Mouse (Mus musculus) G1E (cell line): ENCODE measurements around the gene Gm10053. TPM values are rescaled to one million over a fixed set of nuclear protein-coding genes. Genes with fewer than 3 reads are reported as not detected.

Experiments used
- ATAC-seq: 2 replicates; pipeline ENCODE4 v1.8.0; 2016; ENCODE audit warnings: mild to moderate bottlenecking; ENCODE audit not compliant: insufficient number of reproducible peaks, poor library complexity, low FRiP score, severe bottlenecking; ENCODE audit errors: extremely low read depth
- DNase-seq: peaks from one replicate; pipeline ENCODE4 v3.0.0; 2012; ENCODE audit warnings: low spot score
- H3K27me3 ChIP-seq: 2 replicates; pipeline ENCODE4 v1.6.1; 2012; ENCODE audit warnings: mild to moderate bottlenecking, low read length, inconsistent platforms; ENCODE audit not compliant: insufficient read depth
- H3K36me3 ChIP-seq: replicated peaks from 2 replicates; pipeline ENCODE3; 2012; ENCODE audit warnings: mild to moderate bottlenecking, inconsistent platforms
- H3K4me1 ChIP-seq: 2 replicates; pipeline ENCODE4 v1.6.1; 2012; ENCODE audit warnings: low read depth, low read length, inconsistent platforms, mixed read lengths; ENCODE audit not compliant: insufficient read depth
- H3K4me3 ChIP-seq: 2 replicates; pipeline ENCODE4 v1.5.1; 2012; ENCODE audit warnings: low read depth, mild to moderate bottlenecking, inconsistent platforms, low read length, moderate library complexity, mixed read lengths
- H3K9me3 ChIP-seq: replicated peaks from 2 replicates; pipeline ENCODE4 v1.6.1; 2012; ENCODE audit warnings: inconsistent platforms
- CTCF ChIP-seq: IDR thresholded peaks from 2 replicates; pipeline ENCODE4 v1.5.1; 2012; ENCODE audit warnings: low read depth, low read length, inconsistent platforms, mixed read lengths
- GATA1 ChIP-seq: IDR thresholded peaks from 2 replicates; pipeline ENCODE4 v1.6.1; 2012; ENCODE audit warnings: borderline replicate concordance, low read length, inconsistent platforms, mixed read lengths
- GATA2 ChIP-seq: IDR thresholded peaks from 2 replicates; pipeline ENCODE4 v1.6.1; 2012; ENCODE audit warnings: low read depth, low read length, inconsistent platforms, borderline replicate concordance
- POLR2AphosphoS5 ChIP-seq: IDR thresholded peaks from 2 replicates; pipeline ENCODE4 v1.6.1; 2012; ENCODE audit warnings: low read depth, low read length, inconsistent platforms; ENCODE audit not compliant: insufficient replicate concordance
- TAL1 ChIP-seq: conservative IDR thresholded peaks from 2 replicates; pipeline ENCODE4 v1.6.1; 2012; ENCODE audit warnings: low read depth, low read length, inconsistent platforms, mixed read lengths
- polyA plus RNA-seq: library from polyadenylated mRNA; stranded (reverse); fragments of >175 nt; gene quantifications from 2 replicates; pipeline ENCODE4 v1.2.3, GENCODE M21; 2012
- total RNA-seq, 2 experiments: library from RNA; stranded (forward) in 1 of 2; stranded (reverse) in 1 of 2; fragments of 200-1000 nt in 1 of 2; fragments of >200 nt in 1 of 2; fragmentation: Nextera tagmentation in 1 of 2; gene quantifications; 2 replicates each; pipeline ENCODE4 v1.2.3; 2014 to 2017

The Gm10053 gene
- total and polyA plus RNA-seq, 3 experiments, result 0.11 to 156 (median 91.0) TPM

GRCm38 (mm10) chr19:24907655-24908054, 32.2 kb downstream of the Gm10053 start:
- no peak overlapping the region for H3K4me3 ChIP-seq
- peaks cover 2% of the 10 kb centered on the region for H3K9me3 ChIP-seq
- no peak for DNase-seq
- ATAC-seq, result no peak
- no peak for TF ChIP-seq CTCF
- no peak for TF ChIP-seq TAL1
- H3K27me3 ChIP-seq, result peaks cover 4% of the 10 kb centered on the region; the same call in 1 of the 2 replicates
- H3K4me1 ChIP-seq, result no peaks in the 10 kb centered on the region
- H3K36me3 ChIP-seq, result no peaks in the 10 kb centered on the region

- H3K9me3 ChIP-seq, result peaks cover 3% of the 10 kb centered on the region
- TF ChIP-seq GATA1, result no peak
- no peak for TF ChIP-seq CTCF
- TF ChIP-seq TAL1, result no peak
- TF ChIP-seq POLR2AphosphoS5, result no peak
- TF ChIP-seq GATA2, result no peak
- ATAC-seq (no peak), DNase-seq (no peak)
- peaks cover 4% of the 10 kb centered on the region; the same call in 1 of the 2 replicates for H3K27me3 ChIP-seq
- H3K36me3 ChIP-seq, result no peaks in the 10 kb centered on the region
- H3K4me3 ChIP-seq, result no peak overlapping the region
- no peaks in the 10 kb centered on the region for H3K4me1 ChIP-seq
These were observed 33.1 kb downstream of the Gm10053 start for GRCm38 (mm10) chr19:24908385-24909155.

- H3K4me3 ChIP-seq, result no peak overlapping the region
- ATAC-seq, result no peak
- H3K27me3 ChIP-seq, result no peaks in the 10 kb centered on the region
- no peaks in the 10 kb centered on the region for H3K4me1 ChIP-seq
- H3K9me3 ChIP-seq, result no peaks in the 10 kb centered on the region
- peaks cover 40% of the 10 kb centered on the region for H3K36me3 ChIP-seq
- TF ChIP-seq CTCF (no peak), GATA2 (no peak), TAL1 (no peak), GATA1 (no peak), POLR2AphosphoS5 (no peak)
- no peak for DNase-seq
These were observed 45.4 kb downstream of the Gm10053 start for GRCm38 (mm10) chr19:24920866-24921265.

Other genes starting within 250 kb of the Gm10053 start
- gene Tmem252, start 201.7 kb upstream of the Gm10053 start, total RNA-seq (2014; fragmentation: Nextera tagmentation), result not detected in 2 replicates
- 0.05 and 0.12 TPM in 2 replicates for gene Tmem252, start 201.7 kb upstream of the Gm10053 start, total RNA-seq (2017)
- not detected in 2 replicates for gene Tmem252, start 201.7 kb upstream of the Gm10053 start, polyA plus RNA-seq
- gene Pgm5, start 13.8 kb upstream of the Gm10053 start, total RNA-seq (2014; fragmentation: Nextera tagmentation), result not detected in 2 replicates
- gene Pgm5, start 13.8 kb upstream of the Gm10053 start, total RNA-seq (2017), result 0.16 and 0.29 TPM in 2 replicates
- gene Pgm5, start 13.8 kb upstream of the Gm10053 start, polyA plus RNA-seq, result not detected in 2 replicates
- gene Foxd4, start 25.5 kb downstream of the Gm10053 start, total RNA-seq (2014; fragmentation: Nextera tagmentation), result not detected in 2 replicates
- not detected in 2 replicates for gene Foxd4, start 25.5 kb downstream of the Gm10053 start, total RNA-seq (2017)
- 0.03 TPM in 1 of 2 replicates, not detected in the other for gene Foxd4, start 25.5 kb downstream of the Gm10053 start, polyA plus RNA-seq
- 22.0 and 31.9 TPM in 2 replicates for gene Cbwd1, start 85.9 kb downstream of the Gm10053 start, total RNA-seq (2014; fragmentation: Nextera tagmentation)
- gene Cbwd1, start 85.9 kb downstream of the Gm10053 start, total RNA-seq (2017), result 31.8 and 38.9 TPM in 2 replicates
- 0.84 and 1.6 TPM in 2 replicates for gene Cbwd1, start 85.9 kb downstream of the Gm10053 start, polyA plus RNA-seq
- not detected in 2 replicates for gene Dock8, start 123.8 kb downstream of the Gm10053 start, total RNA-seq (2014; fragmentation: Nextera tagmentation)
- 0.16 and 0.17 TPM in 2 replicates for gene Dock8, start 123.8 kb downstream of the Gm10053 start, total RNA-seq (2017)
- 0.01 TPM in 2 replicates for gene Dock8, start 123.8 kb downstream of the Gm10053 start, polyA plus RNA-seq